Mouse (Mus musculus) MEL (cell line): ENCODE measurements around the gene Naa50. TPM values are rescaled to one million over a fixed set of nuclear protein-coding genes. Genes with fewer than 3 reads are reported as not detected.

ENCODE experiments used
- DNase-seq: peaks from one replicate; pipeline ENCODE4 v3.0.0; 2011; ENCODE audit warnings: low read depth, low spot score
- H3K27ac ChIP-seq: 2 replicates; pipeline ENCODE4 v1.5.1; 2012; ENCODE audit warnings: low read depth, mild to moderate bottlenecking, control low read depth, low read length, moderate library complexity; ENCODE audit not compliant: control insufficient read depth
- H3K27me3 ChIP-seq, 2 experiments: fragments of 150-350 bp in 1 of 2; sonication (generic) in 1 of 2; 2 replicates each; pipeline ENCODE4 v1.6.1; 2012; ENCODE audit warnings: low read length in 2 of 2, mild to moderate bottlenecking in 2 of 2, improper control_type of control experiment in 1 of 2, moderate library complexity in 1 of 2; ENCODE audit not compliant: insufficient read depth in 2 of 2, control insufficient read depth in 1 of 2
- H3K36me3 ChIP-seq, 2 experiments: 2 replicates each; pipeline ENCODE4 v1.6.1; 2012 to 2014; ENCODE audit warnings: low read length in 2 of 2, improper control_type of control experiment in 1 of 2, inconsistent platforms in 1 of 2, mild to moderate bottlenecking in 1 of 2; ENCODE audit not compliant: insufficient read depth in 2 of 2, control insufficient read depth in 1 of 2
- H3K4me1 ChIP-seq, 2 experiments: fragments of 150-350 bp in 1 of 2; sonication (generic) in 1 of 2; 2 replicates each; pipeline ENCODE4 v1.6.1; 2012; ENCODE audit warnings: low read length in 2 of 2, improper control_type of control experiment in 1 of 2, mild to moderate bottlenecking in 1 of 2; ENCODE audit not compliant: insufficient read depth in 2 of 2, control insufficient read depth in 1 of 2
- H3K4me3 ChIP-seq, 2 experiments: fragments of 150-350 bp in 1 of 2; sonication (generic) in 1 of 2; 2 replicates each; pipeline ENCODE4 v1.5.1; 2012; ENCODE audit warnings: low read depth in 2 of 2, low read length in 2 of 2, mild to moderate bottlenecking in 2 of 2, moderate library complexity in 2 of 2, control low read depth in 1 of 2, improper control_type of control experiment in 1 of 2; ENCODE audit not compliant: control insufficient read depth in 1 of 2, insufficient read depth in 1 of 2
- H3K79me2 ChIP-seq: 2 replicates; pipeline ENCODE4 v1.6.1; 2012; ENCODE audit warnings: mild to moderate bottlenecking, low read length, moderate library complexity; ENCODE audit not compliant: control insufficient read depth, poor library complexity, insufficient read depth
- H3K9ac ChIP-seq: 2 replicates; pipeline ENCODE4 v1.6.1; 2012; ENCODE audit warnings: low read depth, mild to moderate bottlenecking, control low read depth, low read length, moderate library complexity; ENCODE audit not compliant: control insufficient read depth, poor library complexity, severe bottlenecking
- H3K9me3 ChIP-seq: fragments of 150-350 bp; sonication (generic); replicated peaks from 2 replicates; pipeline ENCODE4 v1.6.1; 2012; ENCODE audit warnings: mild to moderate bottlenecking, low read length, improper control_type of control experiment, moderate library complexity; ENCODE audit not compliant: insufficient read depth
- CHD2 ChIP-seq: IDR thresholded peaks from 2 replicates; pipeline ENCODE4 v1.6.1; 2011; ENCODE audit warnings: low read length, improper control_type of control experiment
- CTCF ChIP-seq, 3 experiments: IDR thresholded peaks in 2 of 3; conservative IDR thresholded peaks in 1 of 3; 2 replicates each; pipeline ENCODE4 v1.5.1; 2011 to 2012; ENCODE audit warnings: low read length in 3 of 3, low read depth in 2 of 3, mild to moderate bottlenecking in 2 of 3, improper control_type of control experiment in 1 of 3, inconsistent platforms in 1 of 3, mixed read lengths in 1 of 3, moderate library complexity in 1 of 3; ENCODE audit not compliant: control insufficient read depth in 1 of 3, insufficient read depth in 1 of 3, poor library complexity in 1 of 3, severe bottlenecking in 1 of 3
- E2F4 ChIP-seq: IDR thresholded peaks from 2 replicates; pipeline ENCODE4 v1.6.1; 2011; ENCODE audit warnings: low read depth, low read length, improper control_type of control experiment, borderline replicate concordance
- EP300 ChIP-seq, 2 experiments: IDR thresholded peaks; 2 replicates each; pipeline ENCODE4 v1.6.1; 2011; ENCODE audit warnings: improper control_type of control experiment in 2 of 2, low read length in 2 of 2, low read depth in 1 of 2, mild to moderate bottlenecking in 1 of 2
- ETS1 ChIP-seq: IDR thresholded peaks from 2 replicates; pipeline ENCODE4 v1.6.1; 2012; ENCODE audit warnings: low read depth, mild to moderate bottlenecking, inconsistent platforms, low read length, improper control_type of control experiment, moderate library complexity
- GABPA ChIP-seq: IDR thresholded peaks from 2 replicates; pipeline ENCODE4 v1.6.1; 2012; ENCODE audit warnings: low read depth, mild to moderate bottlenecking, inconsistent platforms, low read length, improper control_type of control experiment, moderate library complexity
- HCFC1 ChIP-seq: IDR thresholded peaks from 2 replicates; pipeline ENCODE4 v1.6.1; 2012; ENCODE audit warnings: low read depth, mild to moderate bottlenecking, inconsistent platforms, low read length, improper control_type of control experiment, moderate library complexity
- KAT2A ChIP-seq: conservative IDR thresholded peaks from 2 replicates; pipeline ENCODE4 v1.6.1; 2012; ENCODE audit warnings: low read depth, low read length, improper control_type of control experiment, inconsistent platforms
- MAFK ChIP-seq: IDR thresholded peaks from 2 replicates; pipeline ENCODE4 v1.6.1; 2011; ENCODE audit warnings: low read depth, mild to moderate bottlenecking, low read length, improper control_type of control experiment, borderline replicate concordance
- MAZ ChIP-seq: IDR thresholded peaks from 2 replicates; pipeline ENCODE4 v1.6.1; 2012; ENCODE audit warnings: low read depth, mild to moderate bottlenecking, inconsistent platforms, low read length, improper control_type of control experiment
- MYB ChIP-seq: IDR thresholded peaks from 2 replicates; pipeline ENCODE4 v1.6.1; 2011; ENCODE audit warnings: mild to moderate bottlenecking, low read depth, low read length, improper control_type of control experiment
- MYC ChIP-seq: IDR thresholded peaks from 2 replicates; pipeline ENCODE4 v1.6.1; 2011; ENCODE audit warnings: low read depth, mild to moderate bottlenecking, low read length, improper control_type of control experiment, moderate library complexity
- NRF1 ChIP-seq: IDR thresholded peaks from 2 replicates; pipeline ENCODE4 v1.6.1; 2014; ENCODE audit warnings: low read depth, mild to moderate bottlenecking, inconsistent platforms, low read length, improper control_type of control experiment, moderate library complexity; ENCODE audit not compliant: poor library complexity, insufficient read depth, severe bottlenecking
- POLR2AphosphoS2 ChIP-seq: IDR thresholded peaks from 2 replicates; pipeline ENCODE4 v1.6.1; 2011; ENCODE audit warnings: low read length, improper control_type of control experiment
- POLR2AphosphoS5 ChIP-seq: IDR thresholded peaks from 2 replicates; pipeline ENCODE4 v1.6.1; 2012; ENCODE audit warnings: low read depth, borderline replicate concordance, mild to moderate bottlenecking, inconsistent platforms, low read length, moderate library complexity, mixed read lengths
- RCOR1 ChIP-seq: IDR thresholded peaks from 2 replicates; pipeline ENCODE4 v1.6.1; 2012; ENCODE audit warnings: low read depth, mild to moderate bottlenecking, inconsistent platforms, low read length, improper control_type of control experiment
- SIN3A ChIP-seq: IDR thresholded peaks from 2 replicates; pipeline ENCODE4 v1.6.1; 2012; ENCODE audit warnings: low read length, improper control_type of control experiment, inconsistent platforms
- SMC3 ChIP-seq: IDR thresholded peaks from 2 replicates; pipeline ENCODE4 v1.6.1; 2011; ENCODE audit warnings: low read depth, low read length, improper control_type of control experiment
- TAL1 ChIP-seq: IDR thresholded peaks from 2 replicates; pipeline ENCODE4 v1.6.1; 2012; ENCODE audit warnings: mild to moderate bottlenecking, inconsistent platforms, low read length, moderate library complexity, mixed read lengths
- TBP ChIP-seq: IDR thresholded peaks from 2 replicates; pipeline ENCODE4 v1.8.0; 2011; ENCODE audit warnings: low read depth, low read length, improper control_type of control experiment
- UBTF ChIP-seq: IDR thresholded peaks from 2 replicates; pipeline ENCODE4 v1.6.1; 2012; ENCODE audit warnings: low read depth, mild to moderate bottlenecking, inconsistent platforms, low read length, improper control_type of control experiment, moderate library complexity, borderline replicate concordance; ENCODE audit not compliant: insufficient read depth
- USF1 ChIP-seq: IDR thresholded peaks from 2 replicates; pipeline ENCODE4 v1.6.1; 2014; ENCODE audit warnings: low read depth, mild to moderate bottlenecking, inconsistent platforms, low read length, improper control_type of control experiment, moderate library complexity
- ZNF384 ChIP-seq: IDR thresholded peaks from 2 replicates; pipeline ENCODE4 v1.6.1; 2012; ENCODE audit warnings: low read depth, mild to moderate bottlenecking, inconsistent platforms, low read length, improper control_type of control experiment
- polyA plus RNA-seq, 2 experiments: library from polyadenylated mRNA; stranded (reverse) in 1 of 2; unstranded in 1 of 2; fragments of >175 nt in 1 of 2; fragments of >200 nt in 1 of 2; gene quantifications; 2 replicates each; pipeline versions ENCODE4 v1.2.1 to v1.2.4; 2012; ENCODE audit warnings: low replicate concordance in 2 of 2, low read depth in 1 of 2; ENCODE audit not compliant: insufficient read length in 2 of 2, insufficient read depth in 1 of 2, missing spikeins in 1 of 2
- total RNA-seq: library from RNA; depleted of rRNA; stranded (reverse); fragments of 300-350 nt; gene quantifications from 2 replicates; pipeline ENCODE4 v1.2.3, GENCODE M21; 2012

The Naa50 gene
- total and polyA plus RNA-seq, 3 experiments, result 52.1 to 204 (median 90.4) TPM

GRCm38 (mm10) chr16:44136511-44137021, 3.1 kb upstream of the Naa50 start:
- Histone ChIP-seq H3K9me3 (no peaks in the 10 kb centered on the region), H3K4me3 (no peak overlapping the region), H3K27ac (no peak overlapping the region), H3K9ac (no peak overlapping the region), H3K36me3 (peaks cover 0 to 14% of the 10 kb centered on the region in 2 experiments; a peak in 3 of 4 replicates), H3K27me3 (no peaks in the 10 kb centered on the region), H3K4me1 (peaks cover 0 to 2% of the 10 kb centered on the region in 2 experiments; a peak in 3 of 4 replicates), H3K79me2 (peaks cover 30% of the 10 kb centered on the region)
- no peak for DNase-seq
- TF ChIP-seq GABPA (no peak), SIN3A (no peak), POLR2AphosphoS2 (no peak)

GRCm38 (mm10) chr16:44138377-44138978, 1.2 kb upstream of the Naa50 start:
- peak overlapping the region; percentile 100; the same call in 1 of the 2 replicates for H3K27ac ChIP-seq
- peak overlapping the region; percentile 93 for H3K9ac ChIP-seq
- H3K4me3 ChIP-seq, result peak overlapping the region; percentile 86 to 92
- TF ChIP-seq EP300 (IDR thresholded peaks at IDR 0.05; ENCODE audit: low read depth in 1 of 2, low read length in 2 of 2), result no peak
- no peak for TF ChIP-seq ZNF384
- no peak for TF ChIP-seq MAFK
- TF ChIP-seq KAT2A, result no peak
- TF ChIP-seq POLR2AphosphoS5, result no peak
- no peak for TF ChIP-seq POLR2AphosphoS2
- no peak for TF ChIP-seq TAL1
- TF ChIP-seq CHD2, result no peak
- H3K27me3 ChIP-seq, result no peaks in the 10 kb centered on the region
- peaks cover 2 to 26% of the 10 kb centered on the region in 2 experiments; a peak in 3 of 4 replicates for H3K36me3 ChIP-seq
- H3K79me2 ChIP-seq, result peaks cover 40% of the 10 kb centered on the region
- peak; percentile 50 for DNase-seq
- H3K9me3 ChIP-seq, result no peaks in the 10 kb centered on the region
- peaks cover 6 to 11% of the 10 kb centered on the region in 2 experiments for H3K4me1 ChIP-seq

GRCm38 (mm10) chr16:44138979-44139535, 573 bp upstream of the Naa50 start:
- DNase-seq, result peak; percentile 96
- Histone ChIP-seq H3K9me3 (no peaks in the 10 kb centered on the region), H3K27me3 (no peaks in the 10 kb centered on the region), H3K9ac (peak overlapping the region; percentile 93), H3K79me2 (peaks cover 44% of the 10 kb centered on the region), H3K27ac (peak overlapping the region; percentile 100), H3K36me3 (peaks cover 3 to 30% of the 10 kb centered on the region in 2 experiments), H3K4me1 (peaks cover 6 to 11% of the 10 kb centered on the region in 2 experiments), H3K4me3 (peak overlapping the region; percentile 86 to 92)
- no peak for TF ChIP-seq SMC3
- TF ChIP-seq USF1, result peak; percentile 89
- peak; percentile 50 for TF ChIP-seq ETS1
- no peak for TF ChIP-seq TBP
- no peak for TF ChIP-seq GABPA
- no peak; the same call in 1 of the 2 replicates for TF ChIP-seq RCOR1
- peak; percentile 98 for TF ChIP-seq ZNF384
- no peak for TF ChIP-seq NRF1
- peak; percentile 96 for TF ChIP-seq SIN3A
- no peak for TF ChIP-seq POLR2AphosphoS2
- peak in 1 of 2 experiments; percentile 16; a peak in 1 of 4 replicates for TF ChIP-seq EP300 (IDR thresholded peaks at IDR 0.05; ENCODE audit: low read depth in 1 of 2, low read length in 2 of 2)
- no peak for TF ChIP-seq CTCF (IDR thresholded peaks at IDR 0.05 in 2 of 3, conservative IDR thresholded peaks at IDR 0.05 in 1 of 3; ENCODE audit: control insufficient read depth in 1 of 3, insufficient read depth in 1 of 3, low read depth in 2 of 3, low read length in 3 of 3, poor library complexity in 1 of 3, severe bottlenecking in 1 of 3)
- no peak for TF ChIP-seq E2F4
- TF ChIP-seq MYB, result peak; percentile 55; the same call in 1 of the 2 replicates
- TF ChIP-seq MAZ, result no peak
- peak; percentile 88 for TF ChIP-seq HCFC1
- TF ChIP-seq UBTF, result no peak
- TF ChIP-seq MYC, result peak; percentile 90
- TF ChIP-seq CHD2, result no peak
